Mouse (Mus musculus): Measurements from ENCODE around the gene Zbtb12. TPM values are rescaled to one million over a fixed set of nuclear protein-coding genes. Genes with fewer than 3 reads are reported as not detected.
"Not testable (repeated sequence)": the region's sequence is repeated elsewhere in the genome, so short reads cannot be mapped to it uniquely, and the experiment has no call there.

Zbtb12 gene
- 7.8 and 9.7 TPM in 2 replicates for polyA plus RNA-seq (2015; fragmentation: Nextera tagmentation; extraction: Ambion mirVana)

DNA sequence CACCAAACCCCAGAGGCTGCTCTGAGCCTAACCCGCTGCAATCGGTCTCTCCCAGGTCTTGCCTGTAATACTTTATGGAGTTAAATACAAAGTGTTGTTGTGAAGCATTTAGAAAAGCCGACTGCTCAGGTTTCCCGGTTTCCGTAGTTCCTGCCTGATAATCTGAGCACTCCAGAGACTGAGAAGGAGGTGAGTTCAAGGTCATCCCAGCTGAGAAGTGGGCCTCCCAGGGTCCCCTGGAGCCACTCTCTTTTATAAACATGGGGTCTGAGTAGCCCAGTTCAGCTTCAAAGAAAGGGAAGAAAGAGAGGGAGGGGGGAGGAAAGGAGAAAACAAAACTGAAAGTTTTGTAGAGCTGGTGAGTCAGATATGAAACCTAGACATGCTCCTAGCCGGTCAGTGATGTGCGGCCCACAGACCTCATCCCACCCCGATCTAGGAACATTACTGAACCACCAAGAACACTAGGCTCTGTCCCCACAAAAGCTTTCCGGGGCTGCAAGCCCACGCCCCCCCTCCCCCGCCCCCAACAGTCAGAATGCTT lies at the start of gene Zbtb12:
Zbtb12 (plus strand) TSS at position 148 of the 544 bp plus-strand sequence.
- whole genome bisulfite sequencing: 65% methylated on average over 11 of the region's 11 CpGs
- Histone ChIP-seq H3K4me1 (no peaks in the 10 kb centered on the region), H3K36me3 (ENCODE audit: poor library complexity, severe bottlenecking) (no peaks in the 10 kb centered on the region), H3K4me3 (no peak within 1 kb of the TSS), H3K9me3 (replicated peaks) (no peaks in the 10 kb centered on the region), H3K9ac (no peak within 1 kb of the TSS), H3K27ac (no peak within 1 kb of the TSS), H3K4me2 (no peak within 1 kb of the TSS), H3K27me3 (peaks cover 10% of the 10 kb centered on the region; the same call in 1 of the 2 replicates)
- no peak for ATAC-seq

DNA sequence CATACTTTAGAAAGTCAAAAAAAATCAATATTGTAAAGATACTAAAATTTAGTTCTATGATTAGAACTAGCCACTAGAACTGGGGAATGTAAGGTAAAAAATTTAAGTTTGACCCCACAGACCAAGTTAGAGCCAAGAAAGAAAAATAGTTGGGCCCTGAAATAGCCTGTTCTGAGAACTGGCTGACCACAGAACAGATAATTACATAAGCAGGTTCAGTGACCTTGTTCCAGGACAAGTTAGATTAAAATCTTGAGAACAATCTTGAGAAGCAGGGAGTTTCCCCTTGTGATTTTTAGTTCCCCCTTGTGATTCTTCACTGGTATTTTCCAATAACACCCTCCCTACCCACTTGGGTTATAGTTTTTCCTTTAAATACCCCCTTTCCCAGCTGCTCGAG lies 48.5 kb upstream of the Zbtb12 start:
- not testable (repeated sequence) for H3K4me3 ChIP-seq; H3K4me2 ChIP-seq; H3K9ac ChIP-seq; ATAC-seq; H3K9me3 ChIP-seq (replicated peaks); H3K27me3 ChIP-seq; H3K4me1 ChIP-seq; H3K27ac ChIP-seq
- WGBS: 89% methylated on average over 1 of the region's 1 CpGs
- peaks cover 80% of the 10 kb centered on the region for H3K36me3 ChIP-seq (ENCODE audit: poor library complexity, severe bottlenecking)

DNA sequence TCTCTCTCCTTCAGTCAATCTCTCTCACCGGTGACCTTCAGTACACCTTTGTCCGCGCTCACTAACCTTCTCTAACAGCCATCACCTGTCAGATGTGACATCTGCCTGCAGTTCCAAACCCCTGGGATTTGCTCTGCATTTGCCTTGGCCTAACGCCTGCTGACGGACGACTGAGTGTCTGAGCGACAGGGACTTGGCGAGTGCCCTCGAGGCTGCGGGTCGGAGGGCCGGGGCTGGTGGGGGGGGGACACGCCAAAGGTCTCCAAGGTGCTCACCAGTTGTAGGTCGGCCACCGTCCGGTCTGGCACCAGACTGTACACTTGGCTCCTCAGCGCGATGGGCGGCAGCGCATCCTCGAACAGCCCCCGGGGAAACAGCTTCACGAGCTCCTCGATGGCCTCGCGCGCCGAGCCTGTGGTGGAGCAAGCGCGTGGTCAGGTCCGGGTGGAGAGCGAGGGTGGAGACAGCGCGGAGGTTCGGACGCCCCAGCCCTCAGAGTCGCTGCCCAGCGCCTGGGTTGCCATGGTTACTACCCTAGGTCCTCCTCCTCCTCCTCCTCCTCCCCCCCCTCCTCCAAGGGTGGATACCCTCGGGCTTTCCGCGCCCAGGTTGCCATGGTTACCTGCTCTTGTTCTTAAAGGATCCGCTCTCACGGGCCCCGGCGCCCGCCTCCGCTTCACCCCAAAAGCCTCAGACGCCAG lies 43.0 kb upstream of the Zbtb12 start:
- H3K4me1 ChIP-seq: peaks cover 28% of the 10 kb centered on the region

GRCm38 (mm10) chr17:34836856-34837221 lies 42.4 kb upstream of the Zbtb12 start, which contains the start of the genes Stk19 and Dxo:
Gene Stk19, minus strand, starts transcription at chr17:34836945.
Gene Dxo, plus strand, starts transcription at chr17:34837019.
- Histone ChIP-seq H3K4me3 (peak within 1 kb of the TSS; percentile 81), H3K27ac (peak within 1 kb of the TSS; percentile 81), H3K27me3 (no peaks in the 10 kb centered on the region), H3K36me3 (ENCODE audit: poor library complexity, severe bottlenecking) (peaks cover 61% of the 10 kb centered on the region), H3K4me1 (peaks cover 28% of the 10 kb centered on the region), H3K9ac (peak within 1 kb of the TSS; percentile 83), H3K9me3 (replicated peaks) (no peaks in the 10 kb centered on the region), H3K4me2 (peak within 1 kb of the TSS; percentile 81)
- 0% methylated on average over 40 of the region's 40 CpGs for WGBS
- peak; percentile 93 for ATAC-seq

More for the DNA sequence above, 43.0 kb upstream of the Zbtb12 start:
- H3K9me3 ChIP-seq (replicated peaks): no peaks in the 10 kb centered on the region
- peak overlapping the region; percentile 81 for H3K27ac ChIP-seq
- ATAC-seq: peak; percentile 82; the same call in 1 of the 2 replicates
- WGBS: 3% methylated on average over 39 of the region's 48 CpGs
- H3K36me3 ChIP-seq (ENCODE audit: poor library complexity, severe bottlenecking): peaks cover 59% of the 10 kb centered on the region
- H3K4me2 ChIP-seq: peak overlapping the region; percentile 81
- peak overlapping the region; percentile 81 for H3K4me3 ChIP-seq
- peak overlapping the region; percentile 83 for H3K9ac ChIP-seq
- no peaks in the 10 kb centered on the region for H3K27me3 ChIP-seq

- WGBS: 45% methylated on average over 43 of the region's 43 CpGs
- no peaks in the 10 kb centered on the region for H3K27me3 ChIP-seq
- no peaks in the 10 kb centered on the region for H3K9me3 ChIP-seq (replicated peaks)
- peaks cover 28% of the 10 kb centered on the region for H3K4me1 ChIP-seq
- ATAC-seq: no peak; the same call in 1 of the 2 replicates
- peak overlapping the region; percentile 81 for H3K4me2 ChIP-seq
- peak overlapping the region; percentile 81 for H3K4me3 ChIP-seq
- peak overlapping the region; percentile 58; the same call in 1 of the 2 replicates for H3K27ac ChIP-seq
- H3K9ac ChIP-seq: peak overlapping the region; percentile 79
- H3K36me3 ChIP-seq (ENCODE audit: poor library complexity, severe bottlenecking): peaks cover 61% of the 10 kb centered on the region
These were observed 41.6 kb upstream of the Zbtb12 start for GRCm38 (mm10) chr17:34837464-34838324.

- 0 out of 2 replicates have a peak overlapping the region, but pooled peaks have one; percentile 21 for H3K9ac ChIP-seq
- H3K27me3 ChIP-seq: no peaks in the 10 kb centered on the region
- WGBS: 89% methylated on average over 7 of the region's 7 CpGs
- H3K4me2 ChIP-seq: peak overlapping the region; percentile 22; the same call in 1 of the 2 replicates
- no peak for ATAC-seq
- H3K4me1 ChIP-seq: peaks cover 28% of the 10 kb centered on the region
- no peaks in the 10 kb centered on the region for H3K9me3 ChIP-seq (replicated peaks)
- H3K27ac ChIP-seq: no peak overlapping the region
- peaks cover 62% of the 10 kb centered on the region for H3K36me3 ChIP-seq (ENCODE audit: poor library complexity, severe bottlenecking)
- 0 out of 2 replicates have a peak overlapping the region, but pooled peaks have one; percentile 7 for H3K4me3 ChIP-seq
These were observed 40.5 kb upstream of the Zbtb12 start for GRCm38 (mm10) chr17:34838785-34839184.

GRCm38 (mm10) chr17:34840736-34841307 lies 38.5 kb upstream of the Zbtb12 start:
- Histone ChIP-seq H3K4me1 (peaks cover 22% of the 10 kb centered on the region), H3K27ac (no peak overlapping the region), H3K4me3 (no peak overlapping the region), H3K9me3 (replicated peaks) (no peaks in the 10 kb centered on the region), H3K36me3 (ENCODE audit: poor library complexity, severe bottlenecking) (peaks cover 74% of the 10 kb centered on the region), H3K9ac (no peak overlapping the region), H3K27me3 (no peaks in the 10 kb centered on the region), H3K4me2 (no peak overlapping the region)
- 86% methylated on average over 6 of the region's 6 CpGs for WGBS
- ATAC-seq: no peak

DNA sequence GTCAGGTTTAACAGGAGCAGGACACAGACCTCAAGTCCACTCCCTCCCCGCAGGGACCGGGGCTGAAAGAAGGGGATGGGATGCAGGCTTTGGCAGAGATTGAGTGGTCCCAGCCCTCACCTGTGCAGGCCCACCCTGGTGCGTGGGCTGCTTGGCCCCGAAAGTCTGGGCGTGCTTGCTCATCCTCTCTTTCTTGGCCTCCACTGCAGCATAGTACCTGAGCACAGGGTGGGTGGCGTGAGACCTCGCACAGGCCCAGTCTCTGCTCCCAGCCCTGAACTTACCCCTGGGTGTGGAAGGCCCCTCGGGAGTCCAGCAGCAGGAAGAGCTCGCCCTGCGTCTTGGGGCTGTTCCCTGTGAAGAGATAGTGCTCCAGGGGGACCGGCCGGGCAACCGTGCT lies 34.4 kb upstream of the Zbtb12 start:
- Histone ChIP-seq H3K9ac (no peak overlapping the region), H3K36me3 (ENCODE audit: poor library complexity, severe bottlenecking) (peaks cover 84% of the 10 kb centered on the region), H3K27ac (no peak overlapping the region), H3K4me3 (no peak overlapping the region), H3K27me3 (no peaks in the 10 kb centered on the region), H3K4me1 (peaks cover 9% of the 10 kb centered on the region), H3K4me2 (no peak overlapping the region), H3K9me3 (replicated peaks) (no peaks in the 10 kb centered on the region)
- WGBS: 98% methylated on average over 12 of the region's 13 CpGs
- ATAC-seq: no peak

DNA sequence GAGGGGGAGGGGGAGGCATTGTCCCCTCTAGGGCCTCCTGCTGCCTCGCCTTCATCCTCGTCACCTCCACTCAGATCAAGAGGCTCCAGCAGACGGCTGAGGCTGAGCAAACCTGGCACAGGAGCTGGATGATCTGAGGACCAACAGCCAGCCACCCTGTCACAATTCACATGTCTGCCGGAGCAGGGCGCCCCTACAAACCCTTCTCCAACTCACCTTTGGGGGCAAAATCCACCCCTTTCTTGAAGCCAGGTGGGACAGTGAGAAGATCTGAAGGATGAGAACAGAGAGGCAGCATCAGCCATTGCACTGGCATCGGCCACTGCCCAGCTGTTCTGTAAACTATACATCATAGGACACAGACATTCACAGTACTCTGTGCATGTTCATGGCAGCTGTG lies 32.1 kb upstream of the Zbtb12 start:
- Histone ChIP-seq H3K9ac (no peak overlapping the region), H3K27ac (no peak overlapping the region), H3K4me1 (peaks cover 23% of the 10 kb centered on the region), H3K9me3 (replicated peaks) (no peaks in the 10 kb centered on the region), H3K27me3 (no peaks in the 10 kb centered on the region), H3K36me3 (ENCODE audit: poor library complexity, severe bottlenecking) (peaks cover 61% of the 10 kb centered on the region), H3K4me2 (no peak overlapping the region), H3K4me3 (no peak overlapping the region)
- ATAC-seq: no peak
- WGBS: 92% methylated on average over 6 of the region's 6 CpGs

- 91% methylated on average over 7 of the region's 7 CpGs for WGBS
- Histone ChIP-seq H3K36me3 (ENCODE audit: poor library complexity, severe bottlenecking) (peaks cover 61% of the 10 kb centered on the region), H3K4me1 (peaks cover 23% of the 10 kb centered on the region), H3K27ac (no peak overlapping the region), H3K4me2 (no peak overlapping the region), H3K9me3 (replicated peaks) (no peaks in the 10 kb centered on the region), H3K27me3 (no peaks in the 10 kb centered on the region), H3K9ac (no peak overlapping the region; the same call in 1 of the 2 replicates), H3K4me3 (no peak overlapping the region)
- ATAC-seq: no peak
These were observed 31.7 kb upstream of the Zbtb12 start for GRCm38 (mm10) chr17:34847615-34848014.

DNA sequence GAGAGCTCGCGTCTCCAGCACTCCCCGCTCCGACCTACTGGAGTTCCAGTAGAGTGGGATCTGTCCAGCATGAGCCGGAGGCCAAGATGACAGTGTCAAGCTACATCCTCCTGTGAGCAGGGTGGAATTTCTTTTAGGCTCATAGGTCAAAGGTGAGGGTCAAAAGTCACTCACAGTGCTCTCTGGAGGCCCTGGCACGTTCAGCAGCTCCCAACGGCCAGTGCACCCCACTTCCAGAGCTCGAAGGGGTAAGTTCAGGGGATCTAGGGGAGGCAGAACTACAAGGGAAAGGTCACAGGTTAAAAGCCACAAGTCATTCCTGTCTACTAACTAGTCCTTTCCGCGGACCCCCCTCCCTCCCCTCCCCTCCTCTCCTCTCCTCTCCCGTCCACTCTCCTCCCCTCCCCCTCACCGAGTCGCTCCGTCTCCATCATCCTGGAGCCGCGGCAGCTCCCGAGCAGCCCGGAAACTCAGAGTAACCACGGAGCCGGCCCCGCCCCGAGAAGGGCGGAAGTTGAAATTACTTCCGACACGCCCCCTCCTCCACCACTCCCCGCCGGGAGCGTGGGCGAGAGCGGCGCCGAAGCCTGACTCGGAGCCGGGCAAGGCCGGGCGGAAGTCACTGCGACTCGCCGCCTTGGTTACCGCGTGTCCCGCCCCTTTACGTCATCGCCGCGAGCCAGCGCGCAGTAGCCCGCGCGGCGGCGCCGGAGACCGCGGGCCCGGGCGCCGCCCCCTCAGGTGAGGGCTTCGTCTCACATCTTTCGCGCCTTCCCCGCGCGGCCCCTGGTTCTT lies 29.4 kb upstream of the Zbtb12 start, which contains the start of the genes Skiv2l and Nelfe:
Skiv2l (minus strand) TSS at position 489 of the 795 bp plus-strand sequence.
Nelfe (plus strand) TSS at position 670 of the 795 bp plus-strand sequence.
- peak within 1 kb of the TSS; percentile 85 for H3K9ac ChIP-seq
- peak within 1 kb of the TSS; percentile 96 for H3K4me2 ChIP-seq
- under 1% methylated on average over 54 of the region's 65 CpGs for WGBS
- peak within 1 kb of the TSS; percentile 6; the same call in 1 of the 2 replicates for H3K27ac ChIP-seq
- no peaks in the 10 kb centered on the region for H3K9me3 ChIP-seq (replicated peaks)
- peaks cover 61% of the 10 kb centered on the region for H3K36me3 ChIP-seq (ENCODE audit: poor library complexity, severe bottlenecking)
- H3K4me3 ChIP-seq: peak within 1 kb of the TSS; percentile 81
- peak; percentile 98 for ATAC-seq
- H3K4me1 ChIP-seq: peaks cover 23% of the 10 kb centered on the region
- no peaks in the 10 kb centered on the region for H3K27me3 ChIP-seq
